Mouse (Mus musculus): ENCODE results near the gene Avil. TPM values are rescaled to one million over a fixed set of nuclear protein-coding genes. Genes with fewer than 3 reads are reported as not detected.

The Avil gene
- polyA plus RNA-seq, 1 experiment from 2014 or later = 0.45 TPM

GRCm38 (mm10) chr10:127065981-127066380, 65.5 kb downstream of the Avil start:
- Histone ChIP-seq H3K9ac (replicated peaks) (no peak overlapping the region), H3K9me3 (no peaks in the 10 kb centered on the region), H3K4me1 (peaks cover 53% of the 10 kb centered on the region), H3K27ac (replicated peaks) (no peak overlapping the region), H3K36me3 (peaks cover 43% of the 10 kb centered on the region), H3K27me3 (no peaks in the 10 kb centered on the region), H3K4me2 (replicated peaks) (no peak overlapping the region), H3K4me3 (no peak overlapping the region)
- 91% methylated on average over 9 of the region's 9 CpGs for WGBS
- ATAC-seq (replicated peaks) = no peak

GRCm38 (mm10) chr10:127066519-127067018, 66.1 kb downstream of the Avil start:
- Histone ChIP-seq H3K9me3 (no peaks in the 10 kb centered on the region), H3K9ac (replicated peaks) (no peak overlapping the region), H3K4me1 (peaks cover 52% of the 10 kb centered on the region), H3K4me2 (replicated peaks) (no peak overlapping the region), H3K4me3 (0 out of 2 replicates have a peak overlapping the region, but pooled peaks have one; percentile 3), H3K36me3 (peaks cover 43% of the 10 kb centered on the region), H3K27me3 (no peaks in the 10 kb centered on the region), H3K27ac (replicated peaks) (no peak overlapping the region; the same call in 1 of the 2 replicates)
- ATAC-seq (replicated peaks) = no peak
- 90% methylated on average over 14 of the region's 14 CpGs for WGBS

GRCm38 (mm10) chr10:127068360-127069038, 68.0 kb downstream of the Avil start:
- WGBS = 83% methylated on average over 9 of the region's 9 CpGs
- peak overlapping the region; percentile 95 for H3K27ac ChIP-seq (replicated peaks)
- no peak for ATAC-seq (replicated peaks)
- peak overlapping the region; percentile 88 for H3K4me2 ChIP-seq (replicated peaks)
- H3K4me1 ChIP-seq = peaks cover 41% of the 10 kb centered on the region
- H3K9ac ChIP-seq (replicated peaks) = peak overlapping the region; percentile 71
- H3K4me3 ChIP-seq = peak overlapping the region; percentile 67
- no peaks in the 10 kb centered on the region for H3K9me3 ChIP-seq
- no peaks in the 10 kb centered on the region for H3K27me3 ChIP-seq
- H3K36me3 ChIP-seq = peaks cover 43% of the 10 kb centered on the region

- Histone ChIP-seq H3K9me3 (no peaks in the 10 kb centered on the region), H3K4me2 (replicated peaks) (peak overlapping the region; percentile 88), H3K4me1 (peaks cover 38% of the 10 kb centered on the region), H3K27me3 (no peaks in the 10 kb centered on the region), H3K27ac (replicated peaks) (peak overlapping the region; percentile 95), H3K9ac (replicated peaks) (peak overlapping the region; percentile 71), H3K36me3 (peaks cover 42% of the 10 kb centered on the region), H3K4me3 (peak overlapping the region; percentile 67)
- WGBS = 4% methylated on average over 30 of the region's 30 CpGs
- peak; percentile 84 for ATAC-seq (replicated peaks)
These were observed 69.0 kb downstream of the Avil start for GRCm38 (mm10) chr10:127069281-127070189.

MicroRNAs encoded within 50 kb of the gene (microRNA counts, 519-probe panel; counts per million panel counts)
- 2,488 counts per million, percentile 52 among the panel's probes with 10 or more counts for microRNA mmu-miR-26a
- not detected for microRNA mmu-miR-546

Small RNA genes within 50 kb of the gene (microRNA-seq; reads per million reads assigned to microRNA genes)
- gene Mir26a-2 (28.6 reads per million, percentile 37 among the genes with 10 or more reads in this experiment), gene Mir546 (1.5 reads per million)

Other genes with a start within 250 kb of the Avil start
- 9.2 and 11.9 TPM in 2 replicates for gene Atp23, start 99.4 kb upstream of the Avil start, polyA plus RNA-seq (2015; fragmentation: Nextera tagmentation; extraction: Ambion mirVana)
- 26.0 and 26.9 TPM in 2 replicates for gene Ctdsp2, start 22.0 kb upstream of the Avil start, polyA plus RNA-seq (2015; fragmentation: Nextera tagmentation; extraction: Ambion mirVana)
- gene Tsfm, start 30.1 kb downstream of the Avil start, polyA plus RNA-seq (2015; fragmentation: Nextera tagmentation; extraction: Ambion mirVana) = 67.3 and 70.6 TPM in 2 replicates
- gene Mettl1, start 40.7 kb downstream of the Avil start, polyA plus RNA-seq (2015; fragmentation: Nextera tagmentation; extraction: Ambion mirVana) = 20.6 and 22.7 TPM in 2 replicates
- gene Eef1akmt3, start 40.8 kb downstream of the Avil start, polyA plus RNA-seq (2015; fragmentation: Nextera tagmentation; extraction: Ambion mirVana) = 0.14 and 0.28 TPM in 2 replicates
- gene Cyp27b1, start 47.5 kb downstream of the Avil start, polyA plus RNA-seq (2015; fragmentation: Nextera tagmentation; extraction: Ambion mirVana) = 0.11 and 0.15 TPM in 2 replicates
- gene March9, start 59.5 kb downstream of the Avil start, polyA plus RNA-seq (2015; fragmentation: Nextera tagmentation; extraction: Ambion mirVana) = 5.6 and 7.0 TPM in 2 replicates
- gene Cdk4, start 62.8 kb downstream of the Avil start, polyA plus RNA-seq (2015; fragmentation: Nextera tagmentation; extraction: Ambion mirVana) = 1,729 and 1,809 TPM in 2 replicates
- 118 and 122 TPM in 2 replicates for gene Tspan31, start 69.6 kb downstream of the Avil start, polyA plus RNA-seq (2015; fragmentation: Nextera tagmentation; extraction: Ambion mirVana)
- gene Agap2, start 74.6 kb downstream of the Avil start, polyA plus RNA-seq (2015; fragmentation: Nextera tagmentation; extraction: Ambion mirVana) = 2.9 and 3.0 TPM in 2 replicates
- gene Os9, start 120.4 kb downstream of the Avil start, polyA plus RNA-seq (2015; fragmentation: Nextera tagmentation; extraction: Ambion mirVana) = 110 and 117 TPM in 2 replicates
- 35.1 and 36.7 TPM in 2 replicates for gene B4galnt1, start 164.5 kb downstream of the Avil start, polyA plus RNA-seq (2015; fragmentation: Nextera tagmentation; extraction: Ambion mirVana)
- gene Slc26a10, start 179.9 kb downstream of the Avil start, polyA plus RNA-seq (2015; fragmentation: Nextera tagmentation; extraction: Ambion mirVana) = 1.4 and 2.1 TPM in 2 replicates
- gene Arhgef25, start 189.4 kb downstream of the Avil start, polyA plus RNA-seq (2015; fragmentation: Nextera tagmentation; extraction: Ambion mirVana) = 31.4 and 32.3 TPM in 2 replicates
- gene Dtx3, start 195.0 kb downstream of the Avil start, polyA plus RNA-seq (2015; fragmentation: Nextera tagmentation; extraction: Ambion mirVana) = 211 and 222 TPM in 2 replicates
- 24.9 and 26.1 TPM in 2 replicates for gene Pip4k2c, start 210.9 kb downstream of the Avil start, polyA plus RNA-seq (2015; fragmentation: Nextera tagmentation; extraction: Ambion mirVana)

Measured in forebrain, embryonic 15.5 days (tissue).